Mouse (Mus musculus) liver, postnatal 0 days (tissue): ENCODE results near the gene Jam2. TPM values are rescaled to one million over a fixed set of nuclear protein-coding genes. Genes with fewer than 3 reads are reported as not detected.

Experiments used
- ATAC-seq: fragments of 200-750 bp; cut with Nextera tagmentation; 2 replicates; pipeline ENCODE4 v1.8.0; 2017; ENCODE audit warnings: mild to moderate bottlenecking, moderate library complexity
- DNase-seq: peaks from one replicate; pipeline ENCODE4 v3.0.0-alpha.2; 2016
- H3K27ac ChIP-seq: fragments of 300-500 bp; sonication (generic); 2 replicates; pipeline ENCODE4 v1.5.1; 2014; ENCODE audit warnings: antibody characterized with exemption, moderate library complexity, mild to moderate bottlenecking, low read depth
- H3K27me3 ChIP-seq: fragments of 300-500 bp; sonication (generic); 2 replicates; pipeline ENCODE4 v1.6.1; 2014; ENCODE audit warnings: low read length, control low read depth, mixed read lengths; ENCODE audit not compliant: insufficient read depth
- H3K36me3 ChIP-seq: fragments of 300-500 bp; sonication (generic); replicated peaks from 2 replicates; pipeline ENCODE4 v1.6.1; 2014; ENCODE audit warnings: mild to moderate bottlenecking, control low read depth, low read length, moderate library complexity, mixed read lengths; ENCODE audit not compliant: insufficient read depth
- H3K4me1 ChIP-seq: fragments of 300-500 bp; sonication (generic); 2 replicates; pipeline ENCODE4 v1.6.1; 2014; ENCODE audit warnings: antibody characterized with exemption, mild to moderate bottlenecking, control low read depth; ENCODE audit not compliant: insufficient read depth
- H3K4me2 ChIP-seq: fragments of 300-500 bp; sonication (generic); 2 replicates; pipeline ENCODE4 v1.6.1; 2014; ENCODE audit warnings: low read depth, mild to moderate bottlenecking, low read length, moderate library complexity, mixed read lengths
- H3K4me3 ChIP-seq: fragments of 300-500 bp; sonication (generic); 2 replicates; pipeline ENCODE4 v1.5.1; 2014; ENCODE audit warnings: low read depth, low read length
- H3K9ac ChIP-seq: fragments of 300-500 bp; sonication (generic); replicated peaks from 2 replicates; pipeline ENCODE4 v1.6.1; 2014; ENCODE audit warnings: mild to moderate bottlenecking, moderate library complexity
- H3K9me3 ChIP-seq: fragments of 300-500 bp; sonication (generic); 2 replicates; pipeline ENCODE4 v1.6.1; 2016; ENCODE audit warnings: mild to moderate bottlenecking, control low read depth, low read length, mixed read lengths
- CTCF ChIP-seq: sonication (generic); IDR thresholded peaks from 2 replicates; pipeline ENCODE4 v1.5.1; 2016; ENCODE audit warnings: antibody characterized with exemption, low read depth
- EP300 ChIP-seq: IDR thresholded peaks from 2 replicates; pipeline ENCODE4 v1.6.1; 2016; ENCODE audit warnings: antibody characterized with exemption, low read depth, mild to moderate bottlenecking
- WGBS: fragments of 180-500 bp; shearing (Covaris S2); extraction: QIAGEN DNeasy Blood & Tissue Kit; methylation state at CpG from one replicate; pipeline ENCODE4 v1.1.7; 2014; ENCODE audit not compliant: insufficient replicate concordance; 5-methylcytosine and 5-hydroxymethylcytosine counted together
- polyA plus RNA-seq: library from polyadenylated mRNA; unstranded; fragments of >200 nt; fragmentation: Nextera tagmentation; extraction: Ambion mirVana; gene quantifications from 2 replicates; pipeline ENCODE4 v1.2.1, GENCODE M21; 2015

The Jam2 gene
- 2.9 and 3.2 TPM in 2 replicates for polyA plus RNA-seq

GRCm38 (mm10) chr16:84774003-84774703 lies at the start of gene Jam2:
Gene Jam2, plus strand, starts transcription at chr16:84774123.
- peak within 1 kb of the TSS; percentile 91 for H3K4me2 ChIP-seq
- ATAC-seq, result peak; percentile 65
- no peaks in the 10 kb centered on the region; the same call in 1 of the 2 replicates for H3K4me1 ChIP-seq
- H3K36me3 ChIP-seq, result no peaks in the 10 kb centered on the region
- H3K27ac ChIP-seq, result no peak within 1 kb of the TSS
- WGBS, result 2% methylated on average over 42 of the region's 43 CpGs
- peak within 1 kb of the TSS; percentile 50 for H3K9ac ChIP-seq
- TF ChIP-seq CTCF (no peak), EP300 (no peak)
- peak within 1 kb of the TSS; percentile 58 for H3K4me3 ChIP-seq
- DNase-seq, result peak; percentile 44
- no peaks in the 10 kb centered on the region for H3K9me3 ChIP-seq
- H3K27me3 ChIP-seq, result peaks cover 20% of the 10 kb centered on the region

GRCm38 (mm10) chr16:84734806-84735165 lies 39.1 kb upstream of the Jam2 start:
- DNase-seq (no peak), ATAC-seq (peak; percentile 28)
- peak overlapping the region; percentile 91 for H3K4me2 ChIP-seq
- no peaks in the 10 kb centered on the region for H3K27me3 ChIP-seq
- 0% methylated on average over 15 of the region's 15 CpGs for WGBS
- peak overlapping the region; percentile 60 for H3K27ac ChIP-seq
- peaks cover 13% of the 10 kb centered on the region; the same call in 1 of the 2 replicates for H3K36me3 ChIP-seq
- peak overlapping the region; percentile 79 for H3K9ac ChIP-seq
- peaks cover 6% of the 10 kb centered on the region for H3K4me1 ChIP-seq
- H3K4me3 ChIP-seq, result peak overlapping the region; percentile 95
- no peak for TF ChIP-seq CTCF
- TF ChIP-seq EP300, result no peak
- H3K9me3 ChIP-seq, result no peaks in the 10 kb centered on the region

GRCm38 (mm10) chr16:84735166-84736105 lies 38.5 kb upstream of the Jam2 start, which contains the start of gene Mrpl39:
Gene Mrpl39, minus strand, starts transcription at chr16:84735742.
- peak; percentile 99 for ATAC-seq
- Histone ChIP-seq H3K4me2 (peak within 1 kb of the TSS; percentile 91), H3K9me3 (no peaks in the 10 kb centered on the region), H3K27ac (peak within 1 kb of the TSS; percentile 75), H3K4me3 (peak within 1 kb of the TSS; percentile 95), H3K27me3 (no peaks in the 10 kb centered on the region), H3K36me3 (peaks cover 8% of the 10 kb centered on the region; the same call in 1 of the 2 replicates), H3K4me1 (peaks cover 6% of the 10 kb centered on the region), H3K9ac (peak within 1 kb of the TSS; percentile 79)
- WGBS, result 2% methylated on average over 66 of the region's 66 CpGs
- TF ChIP-seq EP300 (peak; percentile 54; the same call in 1 of the 2 replicates), CTCF (peak; percentile 93)
- DNase-seq, result peak; percentile 98

- 73% methylated on average over 3 of the region's 3 CpGs for WGBS
- Histone ChIP-seq H3K9ac (no peak overlapping the region), H3K4me2 (no peak overlapping the region), H3K4me1 (peaks cover 6% of the 10 kb centered on the region), H3K9me3 (no peaks in the 10 kb centered on the region), H3K4me3 (no peak overlapping the region), H3K27me3 (no peaks in the 10 kb centered on the region), H3K36me3 (no peaks in the 10 kb centered on the region), H3K27ac (no peak overlapping the region)
- no peak for DNase-seq
- ATAC-seq, result no peak
- TF ChIP-seq CTCF (peak; percentile 25; the same call in 1 of the 2 replicates), EP300 (no peak)
Observed at GRCm38 (mm10) chr16:84737358-84737757, 36.6 kb upstream of the Jam2 start.

- Histone ChIP-seq H3K4me1 (0 out of 2 replicates have a peak, but pooled peaks cover 3% of the 10 kb centered on the region), H3K36me3 (no peaks in the 10 kb centered on the region), H3K27me3 (no peaks in the 10 kb centered on the region), H3K9me3 (no peaks in the 10 kb centered on the region), H3K27ac (peak overlapping the region; percentile 76), H3K4me3 (peak overlapping the region; percentile 25; the same call in 1 of the 2 replicates), H3K4me2 (peak overlapping the region; percentile 58), H3K9ac (no peak overlapping the region; the same call in 1 of the 2 replicates)
- DNase-seq (no peak), ATAC-seq (no peak)
- 59% methylated on average over 10 of the region's 10 CpGs for WGBS
- TF ChIP-seq EP300, result no peak
- no peak for TF ChIP-seq CTCF
Observed at GRCm38 (mm10) chr16:84744703-84745490, 29.0 kb upstream of the Jam2 start.
